Mouse (Mus musculus) megakaryocyte progenitor cell, adult 5-6 weeks (primary cell): ENCODE measurements around the gene Emb. TPM values are rescaled to one million over a fixed set of nuclear protein-coding genes. Genes with fewer than 3 reads are reported as not detected.

ENCODE experiments used
- ATAC-seq: replicated peaks from 2 replicates; pipeline ENCODE4 v1.8.0; 2016; ENCODE audit warnings: mild to moderate bottlenecking, moderate TSS enrichment, inconsistent platforms; ENCODE audit not compliant: poor library complexity
- total RNA-seq, 2 experiments: library from RNA; stranded (forward) in 1 of 2; stranded (reverse) in 1 of 2; fragments of 157-497, 149-512 nt in 1 of 2; fragments of 200-1000 nt in 1 of 2; gene quantifications; 2 replicates each; pipeline versions ENCODE4 v1.2.3 to v1.2.4; 2015 to 2017

Emb gene
- total RNA-seq, 2 experiments from 2014 or later: 420 to 572 TPM

- ATAC-seq: no peak
Measured at GRCm38 (mm10) chr13:117219871-117220500, 11.7 kb downstream of the Emb start.

GRCm38 (mm10) chr13:117220501-117221321 is 12.4 kb downstream of the Emb start, which contains the start of gene Gm17509:
Gm17509 (minus strand) TSS chr13:117221075.
- peak; percentile 56 for ATAC-seq

GRCm38 (mm10) chr13:117223125-117223524 is 14.8 kb downstream of the Emb start:
- ATAC-seq: peak; percentile 61

- no peak for ATAC-seq
Measured at GRCm38 (mm10) chr13:117224901-117225300, 16.6 kb downstream of the Emb start.

GRCm38 (mm10) chr13:117225561-117225960 is 17.2 kb downstream of the Emb start:
- peak; percentile 18 for ATAC-seq

GRCm38 (mm10) chr13:117230371-117231110 is 22.2 kb downstream of the Emb start:
- no peak for ATAC-seq

- no peak for ATAC-seq
Measured at GRCm38 (mm10) chr13:117233808-117234207, 25.5 kb downstream of the Emb start.

GRCm38 (mm10) chr13:117234486-117234885 is 26.1 kb downstream of the Emb start:
- ATAC-seq: no peak

GRCm38 (mm10) chr13:117235530-117236212 is 27.3 kb downstream of the Emb start:
- peak; percentile 91 for ATAC-seq

- ATAC-seq: peak; percentile 73
Measured at GRCm38 (mm10) chr13:117237111-117237510, 28.8 kb downstream of the Emb start.

GRCm38 (mm10) chr13:117242063-117242462 is 33.7 kb downstream of the Emb start:
- peak; percentile 79 for ATAC-seq

GRCm38 (mm10) chr13:117242621-117243020 is 34.3 kb downstream of the Emb start:
- peak; percentile 8; the same call in 1 of the 2 replicates for ATAC-seq

GRCm38 (mm10) chr13:117260704-117261103 is 52.4 kb downstream of the Emb start:
- peak; percentile 84 for ATAC-seq

GRCm38 (mm10) chr13:117266156-117266555 is 57.8 kb downstream of the Emb start:
- no peak for ATAC-seq

- no peak for ATAC-seq
Measured at GRCm38 (mm10) chr13:117267963-117268362, 59.6 kb downstream of the Emb start.

GRCm38 (mm10) chr13:117284036-117284435 is 75.7 kb downstream of the Emb start:
- ATAC-seq: peak; percentile 97

GRCm38 (mm10) chr13:117286939-117287338 is 78.6 kb downstream of the Emb start:
- peak; percentile 33 for ATAC-seq

- ATAC-seq: no peak
Measured at GRCm38 (mm10) chr13:117287400-117287799, 79.1 kb downstream of the Emb start.

- peak; percentile 89 for ATAC-seq
Measured at GRCm38 (mm10) chr13:117289494-117290270, 81.3 kb downstream of the Emb start.
